Mouse (Mus musculus): ENCODE data around the gene Gstm2.
"Not testable (repeated sequence)": the region's sequence is repeated elsewhere in the genome, so short reads cannot be mapped to it uniquely, and the experiment has no call there.

The Gstm2 gene

GRCm38 (mm10) chr3:107996576-107996975, 10.3 kb upstream of the Gstm2 start:
- DNase-seq (ENCODE audit: low spot score): no peak

GRCm38 (mm10) chr3:107995974-107996373, 9.7 kb upstream of the Gstm2 start:
- DNase-seq (ENCODE audit: low spot score): not testable (repeated sequence)

- DNase-seq (ENCODE audit: low spot score): not testable (repeated sequence)
Observed at GRCm38 (mm10) chr3:107985141-107985540, 1.1 kb downstream of the Gstm2 start.

- no peak for DNase-seq (ENCODE audit: low spot score)
Observed at GRCm38 (mm10) chr3:107984471-107984870, 1.8 kb downstream of the Gstm2 start.

GRCm38 (mm10) chr3:107983771-107984170, 2.5 kb downstream of the Gstm2 start:
- no peak for DNase-seq (ENCODE audit: low spot score)

GRCm38 (mm10) chr3:107982726-107983125, 3.5 kb downstream of the Gstm2 start:
- peak; percentile 84 for DNase-seq (ENCODE audit: low spot score)

- no peak for DNase-seq (ENCODE audit: low spot score)
Observed at GRCm38 (mm10) chr3:107981261-107981660, 5.0 kb downstream of the Gstm2 start.

GRCm38 (mm10) chr3:107977691-107978090, 8.6 kb downstream of the Gstm2 start:
- no peak for DNase-seq (ENCODE audit: low spot score)

GRCm38 (mm10) chr3:107974237-107974636, 12.0 kb downstream of the Gstm2 start:
- DNase-seq (ENCODE audit: low spot score): no peak

GRCm38 (mm10) chr3:107972070-107972469, 14.2 kb downstream of the Gstm2 start:
- DNase-seq (ENCODE audit: low spot score): no peak

- not testable (repeated sequence) for DNase-seq (ENCODE audit: low spot score)
Observed at GRCm38 (mm10) chr3:107971101-107971500, 15.2 kb downstream of the Gstm2 start.

GRCm38 (mm10) chr3:107968724-107969395, 17.4 kb downstream of the Gstm2 start, which contains the start of gene Gstm3:
Gstm3 (minus strand) TSS chr3:107969283.
- no peak for DNase-seq (ENCODE audit: low spot score)

GRCm38 (mm10) chr3:107966631-107967030, 19.6 kb downstream of the Gstm2 start:
- no peak for DNase-seq (ENCODE audit: low spot score)

- no peak for DNase-seq (ENCODE audit: low spot score)
Observed at GRCm38 (mm10) chr3:107965592-107965991, 20.7 kb downstream of the Gstm2 start.

GRCm38 (mm10) chr3:107964656-107965308, 21.5 kb downstream of the Gstm2 start:
- no peak for DNase-seq (ENCODE audit: low spot score)

- DNase-seq (ENCODE audit: low spot score): no peak
Observed at GRCm38 (mm10) chr3:107964026-107964425, 22.2 kb downstream of the Gstm2 start.

GRCm38 (mm10) chr3:107955260-107955659, 31.0 kb downstream of the Gstm2 start:
- DNase-seq (ENCODE audit: low spot score): not testable (repeated sequence)

- DNase-seq (ENCODE audit: low spot score): no peak
Observed at GRCm38 (mm10) chr3:107953906-107954305, 32.3 kb downstream of the Gstm2 start.

GRCm38 (mm10) chr3:107953328-107953755, 32.9 kb downstream of the Gstm2 start:
- DNase-seq (ENCODE audit: low spot score): peak; percentile 73

GRCm38 (mm10) chr3:107950531-107950930, 35.7 kb downstream of the Gstm2 start:
- no peak for DNase-seq (ENCODE audit: low spot score)

- DNase-seq (ENCODE audit: low spot score): not testable (repeated sequence)
Observed at GRCm38 (mm10) chr3:107949461-107949860, 36.8 kb downstream of the Gstm2 start.

GRCm38 (mm10) chr3:107945729-107946128, 40.5 kb downstream of the Gstm2 start:
- DNase-seq (ENCODE audit: low spot score): no peak

- no peak for DNase-seq (ENCODE audit: low spot score)
Observed at GRCm38 (mm10) chr3:107943239-107943990, 42.8 kb downstream of the Gstm2 start, which contains the start of gene Gstm6. Gstm6 (minus strand) TSS chr3:107943749.

All from ovary, adult 18-20 months (tissue).